Mouse (Mus musculus): ENCODE data around the gene Polr2m. TPM values are rescaled to one million over a fixed set of nuclear protein-coding genes. Genes with fewer than 3 reads are reported as not detected.

Gene Polr2m
- total and polyA plus RNA-seq, 3 experiments, result 179 to 1,620 (median 202) TPM

DNA sequence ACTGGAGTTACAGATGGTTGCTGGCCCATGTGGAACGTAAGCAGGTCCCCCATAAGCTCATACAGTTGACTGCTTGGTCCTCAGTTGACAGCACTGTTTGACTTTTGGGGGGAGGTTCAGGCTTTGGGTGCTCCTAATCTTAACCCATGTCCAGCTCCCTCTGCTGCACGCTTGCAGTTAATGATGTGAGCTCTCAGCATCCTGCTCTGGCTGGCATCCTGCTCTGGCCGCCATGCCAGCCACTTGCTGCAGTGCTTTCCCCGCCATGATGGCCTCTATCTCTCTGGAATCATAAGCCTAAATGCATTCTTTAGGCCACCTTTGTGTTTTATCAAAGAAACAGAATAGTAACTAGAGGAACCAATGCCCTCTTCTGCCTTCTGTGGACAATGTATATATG lies 10.2 kb downstream of the Polr2m start:
- no peak for DNase-seq

DNA sequence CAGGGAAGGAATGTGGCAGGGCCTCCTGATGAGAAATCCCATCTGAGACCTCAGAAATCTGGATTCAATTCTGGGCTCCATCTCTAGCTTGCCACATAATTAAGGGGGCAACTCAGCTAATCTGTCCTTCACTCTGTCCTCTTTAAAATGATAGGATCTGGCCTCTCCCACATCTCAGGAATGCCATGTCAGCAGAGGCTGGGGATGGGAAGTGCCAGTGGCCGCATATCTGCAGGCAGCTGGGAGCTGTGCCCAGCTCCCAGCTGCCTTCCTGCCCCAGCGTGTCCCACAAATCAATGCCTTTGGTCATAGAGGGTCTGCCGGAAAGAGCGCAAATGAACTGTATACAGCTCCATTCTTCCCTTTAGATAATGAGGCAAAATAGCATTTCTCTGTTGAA lies 18.3 kb downstream of the Polr2m start:
- DNase-seq, result no peak

DNA sequence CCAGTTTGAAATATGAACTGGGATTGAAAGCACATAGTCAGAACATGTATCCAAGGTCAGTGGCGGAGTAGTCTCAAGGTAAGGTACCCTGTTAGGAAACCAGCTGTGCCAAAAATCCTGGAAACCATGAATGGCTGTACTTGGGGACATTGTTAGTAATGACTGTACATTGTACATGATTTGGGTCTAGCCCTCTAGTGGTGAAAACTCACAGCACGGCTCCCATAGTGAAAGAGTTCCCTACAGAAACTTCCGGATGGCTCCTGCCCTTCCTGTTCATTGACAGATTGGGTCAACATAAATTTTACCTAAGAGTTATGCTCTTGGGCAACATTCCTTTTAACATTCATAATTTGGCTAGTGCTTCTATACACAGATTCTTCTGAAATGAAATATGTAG lies 19.6 kb downstream of the Polr2m start:
- peak; percentile 18 for DNase-seq

DNA sequence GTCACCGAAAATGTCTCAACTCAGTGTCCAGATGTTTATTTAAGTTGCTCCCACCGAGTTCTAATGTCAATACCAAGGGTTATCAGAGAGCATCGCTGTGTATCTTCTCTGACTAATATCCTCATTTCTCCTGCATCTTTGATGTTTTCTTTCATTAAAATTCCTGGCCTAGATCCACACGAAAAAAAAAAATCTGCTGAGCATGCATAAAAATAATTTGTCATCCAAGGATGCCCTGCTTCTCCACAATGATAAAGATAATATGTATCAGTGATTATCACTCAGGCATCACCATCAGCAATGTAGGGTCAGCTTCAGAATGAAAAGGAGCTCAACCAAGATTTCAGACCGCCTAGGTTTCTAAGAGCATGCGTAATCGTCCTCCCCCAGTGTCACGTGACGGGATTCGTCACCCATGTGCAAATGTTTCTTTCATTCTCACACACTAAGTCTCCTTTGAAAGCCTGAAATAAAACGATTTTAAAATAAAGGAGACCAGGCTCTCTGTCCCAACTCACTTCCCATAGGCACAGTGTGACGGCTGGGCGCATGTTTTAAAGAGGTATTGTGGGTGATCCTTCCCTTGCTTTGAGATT lies 22.6 kb downstream of the Polr2m start:
- DNase-seq, result no peak

DNA sequence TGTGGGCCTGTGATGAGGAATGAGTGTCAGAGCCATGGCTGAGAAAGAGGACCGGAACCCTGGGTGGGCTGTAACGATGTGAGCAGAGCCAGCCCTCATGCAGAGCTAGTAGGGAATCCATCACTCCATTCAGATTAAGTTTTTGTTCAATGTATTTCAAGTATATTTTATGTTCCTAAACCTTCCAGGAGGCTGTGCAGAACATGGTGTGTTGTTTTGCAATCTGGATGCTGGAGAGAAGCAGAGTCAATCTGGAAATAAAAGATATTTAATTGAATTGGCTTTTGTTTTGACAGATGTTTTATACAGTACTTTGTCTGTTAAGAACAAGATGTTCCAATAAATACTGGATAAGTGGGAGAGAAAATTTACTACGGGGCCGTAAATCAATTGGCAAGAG lies 29.0 kb downstream of the Polr2m start:
- no peak for DNase-seq

DNA sequence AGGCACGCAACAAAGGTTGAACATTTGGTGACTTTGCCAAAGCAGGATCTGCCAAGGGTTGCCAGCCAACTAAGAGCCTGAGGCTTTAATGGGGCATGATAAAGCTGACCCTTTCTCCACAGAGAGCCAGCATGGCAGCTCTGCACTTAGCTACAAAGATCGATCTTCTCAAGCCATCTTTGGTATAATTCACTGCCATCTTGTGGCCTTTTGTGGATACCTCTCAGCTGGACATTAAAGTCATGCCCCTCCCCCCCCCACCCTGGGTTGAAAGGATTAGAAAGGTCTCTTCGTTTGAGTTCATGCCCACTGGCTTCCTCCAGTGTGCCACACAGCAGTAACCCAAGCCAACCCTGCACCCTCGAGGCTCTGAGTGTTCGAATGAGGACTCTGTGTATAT lies 31.8 kb downstream of the Polr2m start:
- DNase-seq, result no peak

DNA sequence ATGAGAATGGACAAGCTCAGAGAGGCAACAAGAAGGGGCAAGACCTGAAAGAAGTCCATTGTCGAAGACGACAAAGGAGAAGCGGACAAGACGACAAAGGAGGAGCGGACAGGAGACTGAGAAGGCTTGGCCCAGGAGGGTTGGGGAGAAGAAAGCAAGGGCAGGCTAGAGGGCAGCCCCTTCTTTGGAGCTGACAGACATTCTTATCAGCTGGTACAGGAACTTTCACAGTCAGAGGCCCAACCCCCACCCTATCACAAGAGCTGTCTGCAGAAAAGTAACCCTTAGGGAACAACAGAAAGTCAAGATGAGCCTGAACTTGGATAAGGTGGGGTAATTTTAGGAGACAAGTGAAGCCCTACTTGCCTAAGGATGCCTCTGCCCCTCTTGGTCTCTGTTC lies 32.4 kb downstream of the Polr2m start:
- DNase-seq, result no peak

DNA sequence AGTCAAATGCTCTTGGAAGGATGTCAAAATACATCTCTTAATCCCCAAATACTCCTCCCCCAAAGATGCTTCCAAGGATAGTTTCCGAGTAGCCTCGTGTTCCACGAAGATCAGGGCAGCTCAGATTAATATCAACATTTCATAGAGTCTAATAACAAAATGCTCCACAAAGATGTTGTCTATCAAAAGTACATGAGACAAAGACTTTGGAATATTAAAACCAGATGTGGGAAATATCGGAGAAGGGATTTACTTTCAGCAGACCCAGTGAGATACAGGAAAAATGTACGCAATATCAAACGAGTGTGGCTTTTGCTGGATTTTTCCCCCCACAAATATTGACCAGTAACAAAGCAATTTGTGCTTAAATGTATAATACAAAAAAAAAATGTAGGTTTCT lies 35.1 kb downstream of the Polr2m start:
- DNase-seq, result no peak

DNA sequence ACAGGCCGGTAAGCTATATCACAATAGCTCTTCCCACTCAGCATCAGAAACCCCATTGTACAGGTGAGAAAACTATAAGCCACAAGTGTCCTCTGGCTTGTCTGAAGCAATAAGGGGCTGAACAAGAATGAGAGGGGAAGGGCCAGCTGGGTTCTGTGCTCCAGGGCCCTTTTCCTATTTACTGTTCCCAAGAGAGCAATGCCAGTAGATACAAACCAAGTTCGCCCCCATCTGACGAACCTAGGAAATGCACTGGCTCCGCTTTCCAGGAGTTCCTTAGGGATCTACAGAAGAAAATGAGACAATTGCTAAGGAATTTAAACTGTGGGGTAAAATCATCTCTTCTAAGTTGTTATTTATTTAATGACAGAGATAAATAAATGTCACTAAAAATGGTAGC lies 38.2 kb downstream of the Polr2m start:
- peak; percentile 73 for DNase-seq

DNA sequence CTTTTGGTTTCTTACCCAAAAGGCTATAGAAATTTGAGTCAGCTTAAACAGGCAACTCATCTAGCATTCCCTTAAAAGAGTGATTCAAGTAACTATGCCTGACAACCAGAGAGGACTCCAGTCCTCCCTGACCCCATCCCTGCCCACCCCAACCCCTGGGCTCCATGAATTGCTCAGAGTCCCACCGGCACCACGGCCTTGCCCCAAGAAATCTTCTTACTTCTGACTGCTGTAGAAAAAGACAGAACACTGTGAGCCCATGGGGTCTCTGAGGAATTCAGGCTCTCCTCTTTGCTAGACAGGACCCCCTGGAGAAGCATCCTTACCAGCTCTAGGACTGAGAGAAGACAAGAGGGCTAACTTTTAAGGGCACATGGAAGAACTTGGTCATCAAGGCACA lies 40.4 kb downstream of the Polr2m start:
- no peak for DNase-seq

DNA sequence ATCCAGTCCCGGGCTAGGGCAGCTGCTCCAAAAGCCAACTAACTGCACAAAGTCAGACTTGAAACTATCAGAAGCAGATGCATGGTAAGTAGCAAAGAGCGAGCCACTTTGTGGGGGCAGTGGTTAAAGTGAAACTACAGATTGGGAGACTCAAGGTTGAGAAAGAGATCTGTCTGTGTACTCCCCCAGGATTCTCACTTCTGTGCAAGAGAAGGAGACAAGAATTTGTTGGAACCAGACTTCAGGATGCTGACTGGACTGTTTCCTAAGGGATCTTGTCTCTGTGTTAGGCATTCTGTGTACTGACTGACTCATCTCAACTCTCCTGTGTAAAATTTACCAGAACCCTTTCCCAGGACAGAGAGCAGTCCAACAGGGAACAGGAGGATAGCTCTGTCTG lies 47.6 kb downstream of the Polr2m start:
- no peak for DNase-seq

Other genes with a start within 250 kb of the Polr2m start
- gene Myzap, start 106.4 kb upstream of the Polr2m start, total RNA-seq (2021), result 10 to 100 TPM; 10.3 to 11.7 TPM
- 3.2 and 3.9 TPM in 2 replicates for gene Myzap, start 106.4 kb upstream of the Polr2m start, polyA plus RNA-seq (2012; rRNA removed)

Measured in adrenal gland, adult 2 months (tissue).